Mouse (Mus musculus) kidney, embryonic 14.5 days (tissue): ENCODE measurements around the gene Myo10. TPM values are rescaled to one million over a fixed set of nuclear protein-coding genes. Genes with fewer than 3 reads are reported as not detected.
A peak's percentile ranks its signal among the peaks of the same experiment; 100 is the strongest.

ENCODE experiments used
- ATAC-seq: fragments of 200-750 bp; cut with Nextera tagmentation; 2 replicates; pipeline ENCODE4 v1.8.0; 2017; ENCODE audit warnings: moderate number of reproducible peaks, mild to moderate bottlenecking, moderate TSS enrichment, moderate library complexity; ENCODE audit not compliant: low FRiP score, low TSS enrichment
- H3K27ac ChIP-seq: fragments of 300-500 bp; sonication (generic); 2 replicates; pipeline ENCODE4 v1.5.1; 2014; ENCODE audit warnings: low read depth, mild to moderate bottlenecking, low read length, moderate library complexity, mixed read lengths
- H3K27me3 ChIP-seq: fragments of 300-500 bp; sonication (generic); 2 replicates; pipeline ENCODE4 v1.6.1; 2014; ENCODE audit warnings: mild to moderate bottlenecking, low read length; ENCODE audit not compliant: control insufficient read depth, insufficient read depth
- H3K36me3 ChIP-seq: fragments of 300-500 bp; sonication (generic); 2 replicates; pipeline ENCODE4 v1.6.1; 2014; ENCODE audit warnings: low read length, mixed read lengths; ENCODE audit not compliant: control insufficient read depth, insufficient read depth
- H3K4me1 ChIP-seq: fragments of 300-500 bp; sonication (generic); 2 replicates; pipeline ENCODE4 v1.6.1; 2014; ENCODE audit warnings: low read length, mixed read lengths; ENCODE audit not compliant: control insufficient read depth, insufficient read depth
- H3K4me2 ChIP-seq: fragments of 300-500 bp; sonication (generic); replicated peaks from 2 replicates; pipeline ENCODE4 v1.6.1; 2014; ENCODE audit warnings: low read depth, mild to moderate bottlenecking, low read length
- H3K4me3 ChIP-seq: fragments of 300-500 bp; sonication (generic); 2 replicates; pipeline ENCODE4 v1.5.1; 2014; ENCODE audit warnings: mild to moderate bottlenecking, low read length
- H3K9ac ChIP-seq: fragments of 300-500 bp; sonication (generic); 2 replicates; pipeline ENCODE4 v1.6.1; 2014; ENCODE audit warnings: low read depth, mild to moderate bottlenecking, low read length, moderate library complexity
- H3K9me3 ChIP-seq: fragments of 300-500 bp; sonication (generic); 2 replicates; pipeline ENCODE4 v1.6.1; 2016; ENCODE audit warnings: low read length; ENCODE audit not compliant: control insufficient read depth
- WGBS: fragments of 180-500 bp; shearing (Covaris S2); extraction: QIAGEN DNeasy Blood & Tissue Kit; methylation state at CpG from one replicate; pipeline ENCODE4 v1.1.7; 2014; 5-methylcytosine and 5-hydroxymethylcytosine counted together
- polyA plus RNA-seq: library from polyadenylated mRNA; unstranded; fragments of >200 nt; fragmentation: Nextera tagmentation; extraction: Ambion mirVana; gene quantifications from 2 replicates; pipeline ENCODE4 v1.2.1, GENCODE M21; 2014

Myo10 gene
- polyA plus RNA-seq, 1 experiment from 2014 or later = 52.2 TPM

GRCm38 (mm10) chr15:25587943-25588342, 34.4 kb upstream of the Myo10 start:
- H3K4me2 ChIP-seq = no peak overlapping the region
- H3K9ac ChIP-seq = no peak overlapping the region
- no peaks in the 10 kb centered on the region for H3K36me3 ChIP-seq
- 90% methylated on average over 8 of the region's 8 CpGs for WGBS
- no peak for ATAC-seq
- H3K27ac ChIP-seq = no peak overlapping the region
- no peaks in the 10 kb centered on the region for H3K27me3 ChIP-seq
- no peak overlapping the region for H3K4me3 ChIP-seq
- H3K4me1 ChIP-seq = peaks cover 26% of the 10 kb centered on the region
- no peaks in the 10 kb centered on the region for H3K9me3 ChIP-seq

DNA sequence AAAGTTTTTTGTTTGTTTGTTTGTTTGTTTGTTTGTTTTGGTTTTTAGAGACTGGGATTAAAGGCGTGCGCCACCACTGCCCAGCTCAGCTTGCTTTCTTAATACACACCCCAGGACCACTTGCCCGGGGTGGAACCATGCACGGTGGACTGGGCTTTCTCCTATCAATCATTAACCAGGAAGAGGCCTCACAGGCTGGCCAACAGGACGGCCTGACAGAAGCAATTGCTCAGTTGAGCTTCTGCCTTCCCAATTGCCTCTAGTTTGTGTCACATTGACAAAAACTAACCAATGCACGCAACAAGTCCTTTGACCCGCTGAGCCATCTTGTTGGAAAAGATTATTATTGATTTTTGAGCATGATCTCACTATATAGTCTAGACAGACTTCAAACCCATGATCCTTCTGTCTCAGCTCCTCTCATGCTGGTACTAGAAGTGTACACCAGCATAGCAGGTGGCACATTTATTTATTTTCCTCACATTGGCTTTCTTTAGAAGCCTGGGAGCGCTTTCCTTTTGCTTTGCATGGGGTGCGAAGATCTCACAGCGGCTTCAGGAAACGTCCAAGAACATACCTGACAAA, 32.9 kb upstream of the Myo10 start:
- peak overlapping the region; percentile 14; the same call in 1 of the 2 replicates for H3K27ac ChIP-seq
- WGBS = 73% methylated on average over 11 of the region's 11 CpGs

GRCm38 (mm10) chr15:25589916-25590315, 32.4 kb upstream of the Myo10 start:
- no peak overlapping the region for H3K4me3 ChIP-seq
- H3K4me2 ChIP-seq = no peak overlapping the region
- H3K9me3 ChIP-seq = no peaks in the 10 kb centered on the region
- no peaks in the 10 kb centered on the region for H3K36me3 ChIP-seq
- no peak overlapping the region for H3K9ac ChIP-seq
- H3K27me3 ChIP-seq = no peaks in the 10 kb centered on the region
- H3K4me1 ChIP-seq = peaks cover 25% of the 10 kb centered on the region
- ATAC-seq = peak; percentile 45; the same call in 1 of the 2 replicates
- H3K27ac ChIP-seq = peak overlapping the region; percentile 14; the same call in 1 of the 2 replicates
- 57% methylated on average over 5 of the region's 5 CpGs for WGBS

More for the DNA sequence above, 32.9 kb upstream of the Myo10 start:
- no peaks in the 10 kb centered on the region for H3K27me3 ChIP-seq
- H3K4me1 ChIP-seq = peaks cover 26% of the 10 kb centered on the region
- ATAC-seq = peak; percentile 72; the same call in 1 of the 2 replicates
- no peak overlapping the region for H3K9ac ChIP-seq
- no peak overlapping the region for H3K4me3 ChIP-seq
- no peak overlapping the region for H3K4me2 ChIP-seq
- H3K36me3 ChIP-seq = no peaks in the 10 kb centered on the region
- no peaks in the 10 kb centered on the region for H3K9me3 ChIP-seq

DNA sequence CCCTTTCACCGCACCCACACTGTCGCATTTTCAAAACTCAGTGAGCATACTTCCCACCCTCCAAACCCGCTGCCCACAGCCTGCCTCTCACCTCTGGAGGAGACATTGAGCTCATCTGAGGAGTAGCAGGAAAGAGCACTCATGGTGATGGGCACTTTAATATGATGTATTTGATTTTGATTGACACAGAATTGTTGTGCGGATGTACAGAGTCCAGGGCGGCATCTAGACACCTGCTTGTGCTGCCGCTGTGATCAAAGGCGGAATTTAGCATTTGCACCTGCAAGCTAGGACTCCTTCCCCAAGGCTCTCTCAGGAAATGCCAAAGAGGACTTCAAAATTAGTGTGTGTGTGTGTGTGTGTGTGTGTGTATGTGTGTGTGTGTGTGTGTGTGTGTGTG, 31.4 kb upstream of the Myo10 start:
- no peaks in the 10 kb centered on the region for H3K36me3 ChIP-seq
- no peak overlapping the region for H3K4me2 ChIP-seq
- ATAC-seq = no peak
- H3K9me3 ChIP-seq = no peaks in the 10 kb centered on the region
- peaks cover 18% of the 10 kb centered on the region for H3K4me1 ChIP-seq
- no peaks in the 10 kb centered on the region for H3K27me3 ChIP-seq
- 72% methylated on average over 7 of the region's 7 CpGs for WGBS
- no peak overlapping the region for H3K4me3 ChIP-seq
- no peak overlapping the region for H3K9ac ChIP-seq
- no peak overlapping the region for H3K27ac ChIP-seq

DNA sequence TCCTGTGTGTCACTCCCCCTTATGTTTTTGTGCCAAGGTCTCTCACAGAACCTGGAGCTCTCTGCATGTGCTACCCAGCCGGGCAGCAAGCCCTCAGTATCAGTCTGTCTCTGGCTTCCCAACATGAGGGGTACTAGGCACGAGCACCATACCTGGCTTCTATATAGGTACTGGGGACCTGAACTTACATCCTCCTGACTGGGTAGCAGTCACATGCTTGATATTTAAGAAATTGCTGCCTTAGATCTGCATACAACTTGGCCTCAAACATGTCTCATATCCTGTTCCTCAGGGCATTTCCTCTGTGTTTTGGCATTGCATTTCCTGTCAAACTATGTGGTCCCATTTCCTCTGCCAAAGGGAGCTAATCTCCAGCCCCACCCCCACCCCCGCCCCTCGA, 30.4 kb upstream of the Myo10 start:
- WGBS = 69% methylated on average over 4 of the region's 4 CpGs

DNA sequence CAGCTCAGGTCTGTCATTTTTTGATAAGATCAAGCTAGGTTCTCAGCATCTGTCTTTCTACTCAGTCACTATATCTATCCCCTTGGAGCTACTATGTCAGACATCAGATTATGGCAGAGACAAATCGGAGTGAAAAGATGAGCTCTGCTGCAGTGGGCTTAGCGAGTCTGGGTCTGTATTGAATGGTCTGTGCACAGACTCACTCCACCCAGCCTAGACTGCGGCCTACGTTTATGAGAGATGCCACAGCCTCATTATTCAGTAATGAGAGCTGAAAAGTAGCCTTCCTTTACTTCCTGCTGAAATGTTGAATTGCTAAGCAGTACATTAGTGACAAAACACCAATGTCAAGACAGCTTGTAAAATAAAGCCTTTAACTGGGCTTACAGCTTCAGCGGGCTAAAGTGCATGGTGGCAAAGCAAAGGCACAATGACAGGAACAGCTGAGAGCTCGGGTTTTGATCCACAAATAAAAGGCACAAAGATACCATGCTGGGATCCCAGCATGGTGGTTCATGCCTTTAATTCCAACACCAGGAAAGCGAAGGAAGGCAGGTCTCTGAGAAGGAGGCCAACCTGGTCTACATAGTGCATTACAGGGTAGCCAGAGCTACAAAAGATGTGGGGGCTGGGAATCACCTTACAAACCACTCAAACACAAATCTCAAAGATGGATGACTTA, 28.7 kb upstream of the Myo10 start:
- no peaks in the 10 kb centered on the region for H3K27me3 ChIP-seq
- peaks cover 9% of the 10 kb centered on the region for H3K4me1 ChIP-seq
- no peak overlapping the region for H3K9ac ChIP-seq
- ATAC-seq = no peak
- H3K4me2 ChIP-seq = no peak overlapping the region
- H3K9me3 ChIP-seq = no peaks in the 10 kb centered on the region
- H3K4me3 ChIP-seq = no peak overlapping the region
- 77% methylated on average over 7 of the region's 7 CpGs for WGBS
- no peaks in the 10 kb centered on the region for H3K36me3 ChIP-seq
- H3K27ac ChIP-seq = no peak overlapping the region

More for the DNA sequence above, 30.4 kb upstream of the Myo10 start:
- no peak for ATAC-seq
- no peaks in the 10 kb centered on the region for H3K36me3 ChIP-seq
- H3K27ac ChIP-seq = no peak overlapping the region
- no peak overlapping the region for H3K4me2 ChIP-seq
- H3K9ac ChIP-seq = no peak overlapping the region
- H3K9me3 ChIP-seq = no peaks in the 10 kb centered on the region
- H3K4me1 ChIP-seq = peaks cover 10% of the 10 kb centered on the region
- no peaks in the 10 kb centered on the region for H3K27me3 ChIP-seq
- H3K4me3 ChIP-seq = no peak overlapping the region

- H3K27me3 ChIP-seq = no peaks in the 10 kb centered on the region
- no peak overlapping the region for H3K4me3 ChIP-seq
- H3K4me2 ChIP-seq = no peak overlapping the region
- 91% methylated on average over 5 of the region's 5 CpGs for WGBS
- H3K9ac ChIP-seq = no peak overlapping the region
- H3K27ac ChIP-seq = no peak overlapping the region
- no peak for ATAC-seq
- H3K9me3 ChIP-seq = no peaks in the 10 kb centered on the region
- H3K36me3 ChIP-seq = no peaks in the 10 kb centered on the region
- no peaks in the 10 kb centered on the region for H3K4me1 ChIP-seq
Measured at GRCm38 (mm10) chr15:25598313-25598712, 24.0 kb upstream of the Myo10 start.

GRCm38 (mm10) chr15:25602306-25602705, 20.0 kb upstream of the Myo10 start:
- no peaks in the 10 kb centered on the region for H3K27me3 ChIP-seq
- no peaks in the 10 kb centered on the region for H3K9me3 ChIP-seq
- H3K4me1 ChIP-seq = no peaks in the 10 kb centered on the region
- H3K27ac ChIP-seq = no peak overlapping the region
- WGBS = 67% methylated on average over 8 of the region's 8 CpGs
- H3K9ac ChIP-seq = no peak overlapping the region
- no peak for ATAC-seq
- H3K4me3 ChIP-seq = no peak overlapping the region
- H3K4me2 ChIP-seq = no peak overlapping the region
- no peaks in the 10 kb centered on the region for H3K36me3 ChIP-seq

DNA sequence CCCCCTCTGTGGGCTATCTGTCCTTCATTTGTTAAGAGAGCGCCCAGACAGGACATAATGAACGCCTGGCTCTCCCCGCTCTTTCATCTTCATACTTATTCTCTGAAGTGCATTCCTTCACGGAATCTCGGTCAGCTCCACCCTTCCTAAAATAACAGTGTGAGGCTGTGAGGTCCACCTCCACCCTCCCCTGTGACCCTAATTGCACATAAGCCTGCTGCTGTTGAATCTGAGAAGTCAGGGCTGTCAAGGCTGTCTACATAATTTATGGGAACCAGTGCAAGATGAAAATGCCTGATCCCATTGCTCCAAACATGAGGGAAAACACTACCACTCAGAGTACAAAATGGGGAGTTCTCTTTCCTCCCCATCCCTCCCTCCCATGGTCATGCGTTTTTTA, 19.0 kb upstream of the Myo10 start:
- no peak overlapping the region for H3K4me2 ChIP-seq
- no peak overlapping the region for H3K9ac ChIP-seq
- H3K4me1 ChIP-seq = no peaks in the 10 kb centered on the region
- H3K27me3 ChIP-seq = no peaks in the 10 kb centered on the region
- H3K36me3 ChIP-seq = no peaks in the 10 kb centered on the region
- H3K4me3 ChIP-seq = no peak overlapping the region
- H3K9me3 ChIP-seq = no peaks in the 10 kb centered on the region
- WGBS = 15% methylated on average over 6 of the region's 6 CpGs
- ATAC-seq = peak; percentile 89
- H3K27ac ChIP-seq = no peak overlapping the region
